Mouse (Mus musculus) myocyte (in vitro differentiated cells): ENCODE measurements around the gene Tceanc. TPM values are rescaled to one million over a fixed set of nuclear protein-coding genes. Genes with fewer than 3 reads are reported as not detected.

Experiments
- polyA plus RNA-seq: library from polyadenylated mRNA; unstranded; fragments of >200 nt; fragmentation: generic; extraction: Trizol; gene quantifications from one replicate; pipeline ENCODE4 v1.2.1, GENCODE M21; 2012; ENCODE audit warnings: missing spikeins

The Tceanc gene
- polyA plus RNA-seq, 1 experiment, result 0.86 TPM

Other genes starting within 250 kb of the Tceanc start
- gene Trappc2, start 78.0 kb downstream of the Tceanc start, polyA plus RNA-seq, result 7.1 TPM
- 1.6 TPM for gene Ofd1, start 77.9 kb downstream of the Tceanc start, polyA plus RNA-seq
- gene Rab9, start 38.7 kb downstream of the Tceanc start, polyA plus RNA-seq, result 20.8 TPM
- not detected for gene Egfl6, start 67.2 kb upstream of the Tceanc start, polyA plus RNA-seq